Mouse (Mus musculus): ENCODE data around the gene 1700028J19Rik.

DNA sequence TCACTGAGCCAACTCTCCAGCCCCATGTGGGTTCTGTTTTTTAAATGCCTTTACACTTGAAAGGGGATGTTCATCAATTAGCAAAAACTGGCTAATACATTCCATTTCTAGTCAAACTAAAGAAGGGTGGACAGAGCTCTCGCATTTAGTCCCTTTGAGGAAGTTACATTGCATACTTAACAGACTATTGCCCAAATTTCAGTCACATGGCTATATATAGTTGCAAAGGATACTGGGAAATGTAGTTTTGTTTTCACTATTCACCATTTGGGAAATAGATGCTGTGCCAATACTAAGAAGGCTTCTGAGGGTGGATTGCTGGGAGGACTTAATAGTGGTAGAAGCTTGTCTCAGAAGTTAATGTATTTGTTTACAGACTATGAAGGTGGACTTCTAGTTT, 34.5 kb upstream of the 1700028J19Rik start:
- TF ChIP-seq CTCF (IDR thresholded peaks at IDR 0.05; ENCODE audit: borderline replicate concordance, extremely low read depth, insufficient read depth, insufficient read length) (no peak), POLR2A (IDR thresholded peaks at IDR 0.05; ENCODE audit: borderline replicate concordance, extremely low read depth, insufficient read depth, insufficient read length, poor library complexity, severe bottlenecking) (no peak)

Data from brain, embryonic 14.5 days (tissue).